ENCODE assay signal across 20 mouse cellular contexts in genomic region chr9:53064531-53064930, GRCm38 (mm10).
DNase-seq lines count a peak whose midpoint lies in the region; ATAC-seq and TF ChIP-seq lines count a peak whose summit lies in the region.
"Had no signal": no experiment of that assay in that cellular context is flagged by ENCODE, and none has a peak within 500 bp of the region (broad histone marks: within the 10 kb centered on the region; RNA-seq: fewer than 3 reads in every experiment).

No protein-coding gene starts in this region.

- 83% methylated on average over 6 of the region's 6 CpGs for WGBS in kidney, embryonic 14.5 days
- WGBS in heart, embryonic 11.5 days (ENCODE audit: insufficient replicate concordance): 46% methylated on average over 6 of the region's 6 CpGs
- 72% methylated on average over 6 of the region's 6 CpGs for WGBS in lung, postnatal 0 days

- no peak for ATAC-seq in kidney, embryonic 14.5 days (ENCODE audit: low FRiP score, low TSS enrichment)
- ATAC-seq in heart, embryonic 11.5 days (replicated peaks; ENCODE audit: insufficient number of reproducible peaks, low FRiP score, low TSS enrichment): no peak
- no peak for ATAC-seq in lung, postnatal 0 days
- ATAC-seq in megakaryocyte progenitor cell, adult 5-6 weeks (replicated peaks; ENCODE audit: poor library complexity): no peak
- ATAC-seq: forebrain, embryonic 16.5 days; liver, postnatal 0 days; midbrain, embryonic 15.5 days had no signal

- H3K36me3 ChIP-seq in kidney, embryonic 14.5 days (ENCODE audit: control insufficient read depth, insufficient read depth, low read length): no peaks in the 10 kb centered on the region
- H3K36me3 ChIP-seq in heart, embryonic 11.5 days (ENCODE audit: control insufficient read depth, insufficient read depth, low read length): no peaks in the 10 kb centered on the region
- H3K36me3 ChIP-seq in lung, postnatal 0 days (ENCODE audit: insufficient read depth, low read length): no peaks in the 10 kb centered on the region
- H3K36me3 ChIP-seq: embryonic facial prominence, embryonic 13.5 days; hindbrain, embryonic 10.5 days; limb, embryonic 10.5 days; midbrain, embryonic 15.5 days had no signal

- no peaks in the 10 kb centered on the region for H3K27me3 ChIP-seq in kidney, embryonic 14.5 days (ENCODE audit: control insufficient read depth, insufficient read depth, low read length)
- H3K27me3 ChIP-seq in heart, embryonic 11.5 days (ENCODE audit: control insufficient read depth, insufficient read depth, low read length): no peaks in the 10 kb centered on the region
- no peaks in the 10 kb centered on the region for H3K27me3 ChIP-seq in lung, postnatal 0 days (replicated peaks; ENCODE audit: insufficient read depth, low read length)
- H3K27me3 ChIP-seq: embryonic facial prominence, embryonic 13.5 days; midbrain, embryonic 15.5 days had no signal

- no peak overlapping the region for H3K27ac ChIP-seq in kidney, embryonic 14.5 days (ENCODE audit: low read depth, low read length)
- H3K27ac ChIP-seq in heart, embryonic 11.5 days (ENCODE audit: low read depth, low read length): peak overlapping the region; percentile 67
- H3K27ac ChIP-seq in lung, postnatal 0 days (ENCODE audit: low read length): no peak overlapping the region
- H3K27ac ChIP-seq: embryonic facial prominence, embryonic 13.5 days; hindbrain, embryonic 10.5 days; limb, embryonic 10.5 days; midbrain, embryonic 15.5 days had no signal

- 0 out of 2 replicates have a peak, but pooled peaks cover 7% of the 10 kb centered on the region for H3K4me1 ChIP-seq in kidney, embryonic 14.5 days (ENCODE audit: control insufficient read depth, insufficient read depth, low read length)
- no peaks in the 10 kb centered on the region for H3K4me1 ChIP-seq in heart, embryonic 11.5 days (ENCODE audit: control insufficient read depth, insufficient read depth, low read length)
- no peaks in the 10 kb centered on the region for H3K4me1 ChIP-seq in lung, postnatal 0 days (ENCODE audit: insufficient read depth, low read depth, low read length)
- H3K4me1 ChIP-seq: embryonic facial prominence, embryonic 13.5 days had no signal

- H3K4me2 ChIP-seq in kidney, embryonic 14.5 days (replicated peaks; ENCODE audit: low read depth, low read length): no peak overlapping the region
- no peak overlapping the region for H3K4me2 ChIP-seq in heart, embryonic 11.5 days
- H3K4me2 ChIP-seq in lung, postnatal 0 days (replicated peaks; ENCODE audit: low read depth, low read length): no peak overlapping the region
- H3K4me2 ChIP-seq: embryonic facial prominence, embryonic 13.5 days; midbrain, embryonic 15.5 days had no signal

- no peak for TF ChIP-seq CTCF in lung, postnatal 0 days (IDR thresholded peaks at IDR 0.05)

- no peak for TF ChIP-seq EP300 in lung, postnatal 0 days (IDR thresholded peaks at IDR 0.05)

- H3K9me3 ChIP-seq in kidney, embryonic 14.5 days (ENCODE audit: control insufficient read depth, low read length): no peaks in the 10 kb centered on the region
- H3K9me3 ChIP-seq in heart, embryonic 11.5 days (replicated peaks; ENCODE audit: control insufficient read depth, low read length): no peaks in the 10 kb centered on the region
- H3K9me3 ChIP-seq in lung, postnatal 0 days (ENCODE audit: low read length): no peaks in the 10 kb centered on the region
- H3K9me3 ChIP-seq: embryonic facial prominence, embryonic 13.5 days; hindbrain, embryonic 10.5 days; limb, embryonic 10.5 days; midbrain, embryonic 15.5 days had no signal

- no peak overlapping the region for H3K4me3 ChIP-seq in kidney, embryonic 14.5 days (ENCODE audit: low read length)
- H3K4me3 ChIP-seq in heart, embryonic 11.5 days (ENCODE audit: low read depth, low read length): no peak overlapping the region
- no peak overlapping the region for H3K4me3 ChIP-seq in lung, postnatal 0 days (ENCODE audit: low read depth, low read length)
- H3K4me3 ChIP-seq: embryonic facial prominence, embryonic 13.5 days; hindbrain, embryonic 10.5 days; limb, embryonic 10.5 days; megakaryocyte, embryonic 14.5 days; midbrain, embryonic 15.5 days; myocyte had no signal

- intact Hi-C loops in heart, postnatal 10 days (cut with DNase I): no loop called here

- no peak overlapping the region for H3K9ac ChIP-seq in kidney, embryonic 14.5 days (ENCODE audit: low read depth, low read length)
- no peak overlapping the region for H3K9ac ChIP-seq in heart, embryonic 11.5 days (ENCODE audit: low read depth, low read length)
- H3K9ac ChIP-seq in lung, postnatal 0 days (replicated peaks; ENCODE audit: low read depth): no peak overlapping the region
- H3K9ac ChIP-seq: embryonic facial prominence, embryonic 13.5 days; liver, postnatal 0 days; midbrain, embryonic 15.5 days had no signal

- DNase-seq in kidney, adult 18-20 months: peak; percentile 17
- DNase-seq in heart, adult 8-10 months (ENCODE audit: low spot score): peak; percentile 49
- DNase-seq in heart, postnatal 10 days: peak; percentile 69 to 80
- no peak for DNase-seq in lung, postnatal 0 days (ENCODE audit: low spot score)
- DNase-seq: adrenal gland, adult 8-10 months; cerebellum, postnatal 14 days; layer of hippocampus, adult 9-11 months; liver, postnatal 0 days; lung, postnatal 14 days; thymus, postnatal 36 days had no signal
